Mouse (Mus musculus): ENCODE measurements around the gene 1700037H04Rik. TPM values are rescaled to one million over a fixed set of nuclear protein-coding genes. Genes with fewer than 3 reads are reported as not detected.

The 1700037H04Rik gene
- 827 and 879 TPM in 2 replicates for polyA plus RNA-seq (2012; rRNA removed)

GRCm38 (mm10) chr2:131159938-131160581, at the start of gene 1700037H04Rik:
Gene 1700037H04Rik (minus strand): TSS chr2:131160081.
- Histone ChIP-seq H3K4me3 (ENCODE audit: control insufficient read depth, low read depth, low read length) (peak within 1 kb of the TSS; percentile 92), H3K4me1 (ENCODE audit: control insufficient read depth, insufficient read depth, low read length) (peaks cover 9% of the 10 kb centered on the region), H3K36me3 (ENCODE audit: control insufficient read depth, insufficient read depth, low read length) (peaks cover 2% of the 10 kb centered on the region), H3K27ac (ENCODE audit: control insufficient read depth, insufficient read depth, low read depth, low read length) (peak within 1 kb of the TSS; percentile 99), H3K27me3 (ENCODE audit: control insufficient read depth, insufficient read depth, low read length) (no peaks in the 10 kb centered on the region)
- peak; percentile 95 for TF ChIP-seq POLR2A (IDR thresholded peaks at IDR 0.05; ENCODE audit: control insufficient read depth, low read depth, low read length)
- no peak; the same call in 1 of the 2 replicates for TF ChIP-seq CTCF (IDR thresholded peaks at IDR 0.05; ENCODE audit: control insufficient read depth, insufficient read depth, insufficient replicate concordance, low read depth, low read length)

- Histone ChIP-seq H3K27ac (ENCODE audit: control insufficient read depth, insufficient read depth, low read depth, low read length) (peak overlapping the region; percentile 14; the same call in 1 of the 2 replicates), H3K27me3 (ENCODE audit: control insufficient read depth, insufficient read depth, low read length) (no peaks in the 10 kb centered on the region), H3K4me1 (ENCODE audit: control insufficient read depth, insufficient read depth, low read length) (peaks cover 2% of the 10 kb centered on the region), H3K4me3 (ENCODE audit: control insufficient read depth, low read depth, low read length) (no peak overlapping the region), H3K36me3 (ENCODE audit: control insufficient read depth, insufficient read depth, low read length) (no peaks in the 10 kb centered on the region)
- TF ChIP-seq POLR2A (IDR thresholded peaks at IDR 0.05; ENCODE audit: control insufficient read depth, low read depth, low read length) (no peak; the same call in 1 of the 2 replicates), CTCF (IDR thresholded peaks at IDR 0.05; ENCODE audit: control insufficient read depth, insufficient read depth, insufficient replicate concordance, low read depth, low read length) (no peak)
These were observed 49.4 kb upstream of the 1700037H04Rik start for GRCm38 (mm10) chr2:131209125-131209795.

- Histone ChIP-seq H3K27me3 (ENCODE audit: control insufficient read depth, insufficient read depth, low read length) (no peaks in the 10 kb centered on the region), H3K27ac (ENCODE audit: control insufficient read depth, insufficient read depth, low read depth, low read length) (no peak overlapping the region), H3K4me1 (ENCODE audit: control insufficient read depth, insufficient read depth, low read length) (peaks cover 2% of the 10 kb centered on the region), H3K36me3 (ENCODE audit: control insufficient read depth, insufficient read depth, low read length) (no peaks in the 10 kb centered on the region), H3K4me3 (ENCODE audit: control insufficient read depth, low read depth, low read length) (no peak overlapping the region)
- TF ChIP-seq CTCF (IDR thresholded peaks at IDR 0.05; ENCODE audit: control insufficient read depth, insufficient read depth, insufficient replicate concordance, low read depth, low read length): no peak
- TF ChIP-seq POLR2A (IDR thresholded peaks at IDR 0.05; ENCODE audit: control insufficient read depth, low read depth, low read length): no peak
These were observed 48.5 kb upstream of the 1700037H04Rik start for GRCm38 (mm10) chr2:131208356-131208755.

GRCm38 (mm10) chr2:131206778-131207177, 46.9 kb upstream of the 1700037H04Rik start, which contains the start of gene Ap5s1:
Gene Ap5s1 (plus strand): TSS chr2:131207078.
- Histone ChIP-seq H3K4me1 (ENCODE audit: control insufficient read depth, insufficient read depth, low read length) (peaks cover 2% of the 10 kb centered on the region), H3K27me3 (ENCODE audit: control insufficient read depth, insufficient read depth, low read length) (no peaks in the 10 kb centered on the region)

GRCm38 (mm10) chr2:131205521-131206182, 45.8 kb upstream of the 1700037H04Rik start:
- Histone ChIP-seq H3K4me3 (ENCODE audit: control insufficient read depth, low read depth, low read length) (no peak overlapping the region), H3K27me3 (ENCODE audit: control insufficient read depth, insufficient read depth, low read length) (no peaks in the 10 kb centered on the region), H3K27ac (ENCODE audit: control insufficient read depth, insufficient read depth, low read depth, low read length) (no peak overlapping the region), H3K4me1 (ENCODE audit: control insufficient read depth, insufficient read depth, low read length) (peaks cover 2% of the 10 kb centered on the region), H3K36me3 (ENCODE audit: control insufficient read depth, insufficient read depth, low read length) (no peaks in the 10 kb centered on the region)
- TF ChIP-seq POLR2A (IDR thresholded peaks at IDR 0.05; ENCODE audit: control insufficient read depth, low read depth, low read length) (no peak), CTCF (IDR thresholded peaks at IDR 0.05; ENCODE audit: control insufficient read depth, insufficient read depth, insufficient replicate concordance, low read depth, low read length) (no peak)

More at GRCm38 (mm10) chr2:131206778-131207177, 46.9 kb upstream of the 1700037H04Rik start, which contains the start of gene Ap5s1:
- no peaks in the 10 kb centered on the region for H3K36me3 ChIP-seq (ENCODE audit: control insufficient read depth, insufficient read depth, low read length)
- no peak for TF ChIP-seq CTCF (IDR thresholded peaks at IDR 0.05; ENCODE audit: control insufficient read depth, insufficient read depth, insufficient replicate concordance, low read depth, low read length)
- no peak for TF ChIP-seq POLR2A (IDR thresholded peaks at IDR 0.05; ENCODE audit: control insufficient read depth, low read depth, low read length)
- H3K27ac ChIP-seq (ENCODE audit: control insufficient read depth, insufficient read depth, low read depth, low read length): no peak within 1 kb of the TSS
- H3K4me3 ChIP-seq (ENCODE audit: control insufficient read depth, low read depth, low read length): no peak within 1 kb of the TSS

GRCm38 (mm10) chr2:131204410-131204981, 44.6 kb upstream of the 1700037H04Rik start:
- TF ChIP-seq POLR2A (IDR thresholded peaks at IDR 0.05; ENCODE audit: control insufficient read depth, low read depth, low read length) (no peak), CTCF (IDR thresholded peaks at IDR 0.05; ENCODE audit: control insufficient read depth, insufficient read depth, insufficient replicate concordance, low read depth, low read length) (no peak)
- no peaks in the 10 kb centered on the region; the same call in none of the 2 replicates for H3K4me1 ChIP-seq (ENCODE audit: control insufficient read depth, insufficient read depth, low read length)
- peak overlapping the region; percentile 72 for H3K27ac ChIP-seq (ENCODE audit: control insufficient read depth, insufficient read depth, low read depth, low read length)
- H3K4me3 ChIP-seq (ENCODE audit: control insufficient read depth, low read depth, low read length): no peak overlapping the region
- no peaks in the 10 kb centered on the region for H3K36me3 ChIP-seq (ENCODE audit: control insufficient read depth, insufficient read depth, low read length)
- H3K27me3 ChIP-seq (ENCODE audit: control insufficient read depth, insufficient read depth, low read length): no peaks in the 10 kb centered on the region
